Mouse (Mus musculus) intestine, embryonic 14.5 days (tissue): ENCODE measurements at regions not wholly inside any gene's neighbourhood (a gene's known extent, or its start where the extent isn't known, plus 50 kb on each side); places are given as distances from the start of the nearest gene placed in this dataset.

ENCODE experiments used
- ATAC-seq: fragments of 200-750 bp; cut with Nextera tagmentation; replicated peaks from 2 replicates; pipeline ENCODE4 v1.8.0; 2017; ENCODE audit warnings: low read depth, moderate number of reproducible peaks, moderate TSS enrichment, moderate library complexity; ENCODE audit not compliant: low FRiP score, low TSS enrichment
- DNase-seq: peaks from one replicate; pipeline ENCODE4 v3.0.0-alpha.2; 2018; ENCODE audit warnings: low spot score
- H3K27ac ChIP-seq: fragments of 300-500 bp; sonication (generic); 2 replicates; pipeline ENCODE4 v1.5.1; 2014; ENCODE audit warnings: low read depth, mild to moderate bottlenecking, control low read depth
- H3K27me3 ChIP-seq: fragments of 300-500 bp; sonication (generic); replicated peaks from 2 replicates; pipeline ENCODE4 v1.6.1; 2014; ENCODE audit warnings: low read length, control low read depth; ENCODE audit not compliant: control insufficient read depth, insufficient read depth
- H3K36me3 ChIP-seq: fragments of 300-500 bp; sonication (generic); 2 replicates; pipeline ENCODE4 v1.6.1; 2014; ENCODE audit warnings: low read length, control low read depth; ENCODE audit not compliant: control insufficient read depth, insufficient read depth
- H3K4me1 ChIP-seq: fragments of 300-500 bp; sonication (generic); replicated peaks from 2 replicates; pipeline ENCODE4 v1.6.1; 2014; ENCODE audit warnings: low read length, control low read depth, mixed read lengths; ENCODE audit not compliant: control insufficient read depth, insufficient read depth
- H3K4me2 ChIP-seq: fragments of 300-500 bp; sonication (generic); 2 replicates; pipeline ENCODE4 v1.6.1; 2014; ENCODE audit warnings: low read length
- H3K4me3 ChIP-seq: fragments of 300-500 bp; sonication (generic); 2 replicates; pipeline ENCODE4 v1.5.1; 2014; ENCODE audit warnings: low read depth, low read length, control low read depth, mixed read lengths
- H3K9ac ChIP-seq: fragments of 300-500 bp; sonication (generic); 2 replicates; pipeline ENCODE4 v1.6.1; 2014; ENCODE audit warnings: mild to moderate bottlenecking, low read length
- H3K9me3 ChIP-seq: fragments of 300-500 bp; sonication (generic); 2 replicates; pipeline ENCODE4 v1.6.1; 2016; ENCODE audit warnings: low read length, control low read depth; ENCODE audit not compliant: control insufficient read depth
- WGBS: fragments of 180-500 bp; shearing (Covaris S2); extraction: QIAGEN DNeasy Blood & Tissue Kit; methylation state at CpG from one replicate; pipeline ENCODE4 v1.1.7; 2014; 5-methylcytosine and 5-hydroxymethylcytosine counted together

DNA sequence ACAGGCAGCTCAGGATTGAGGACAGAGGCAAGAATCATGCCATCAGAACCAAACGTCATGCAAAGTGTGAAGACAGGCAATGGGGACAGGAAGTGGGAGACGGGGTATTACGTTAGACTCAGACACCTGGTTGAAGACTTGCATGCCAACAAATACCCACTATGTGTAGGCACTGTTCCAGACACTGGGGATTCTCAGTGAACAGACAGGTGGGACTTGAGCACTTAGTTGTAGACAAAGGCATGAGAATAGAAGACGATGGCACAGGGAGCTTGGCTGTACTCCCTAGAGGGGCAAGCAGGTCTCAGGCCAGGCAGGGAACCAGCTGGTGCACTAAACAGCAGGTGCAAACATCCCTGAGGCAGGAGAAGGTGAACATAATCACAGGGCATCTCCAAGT is 242.3 kb downstream of the Cbln1 start:
- 76% methylated on average over 4 of the region's 4 CpGs for WGBS
- Histone ChIP-seq H3K4me1 (peaks cover under 1% of the 10 kb centered on the region; the same call in 1 of the 2 replicates), H3K9ac (no peak overlapping the region), H3K27ac (no peak overlapping the region), H3K4me3 (no peak overlapping the region), H3K9me3 (no peaks in the 10 kb centered on the region), H3K4me2 (no peak overlapping the region), H3K27me3 (no peaks in the 10 kb centered on the region), H3K36me3 (no peaks in the 10 kb centered on the region)
- no peak for DNase-seq
- ATAC-seq: no peak

DNA sequence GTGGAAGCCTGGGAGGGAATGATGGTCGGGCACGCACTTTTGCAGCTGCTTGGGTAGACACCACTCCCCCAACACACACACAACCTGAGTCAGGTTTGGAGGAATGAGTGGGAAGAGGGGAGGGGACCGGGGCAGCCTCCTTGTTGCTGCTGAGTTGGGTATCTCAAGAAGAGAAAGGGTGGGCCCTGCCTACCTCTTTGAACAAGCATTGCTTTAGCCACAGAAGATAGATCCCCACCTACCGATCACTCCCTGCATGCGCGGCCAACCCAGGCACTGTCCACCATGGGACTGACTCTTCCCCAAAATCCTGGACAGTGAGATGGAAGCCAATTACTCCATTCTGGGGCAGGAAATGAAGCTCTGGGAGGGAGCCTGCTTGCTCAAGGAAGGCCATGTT is 243.2 kb downstream of the Cbln1 start:
- Histone ChIP-seq H3K36me3 (no peaks in the 10 kb centered on the region), H3K4me3 (no peak overlapping the region), H3K4me2 (no peak overlapping the region), H3K9ac (no peak overlapping the region), H3K9me3 (no peaks in the 10 kb centered on the region), H3K27me3 (no peaks in the 10 kb centered on the region), H3K4me1 (no peaks in the 10 kb centered on the region; the same call in 1 of the 2 replicates), H3K27ac (no peak overlapping the region)
- DNase-seq (no peak), ATAC-seq (no peak)
- WGBS: 91% methylated on average over 6 of the region's 6 CpGs

DNA sequence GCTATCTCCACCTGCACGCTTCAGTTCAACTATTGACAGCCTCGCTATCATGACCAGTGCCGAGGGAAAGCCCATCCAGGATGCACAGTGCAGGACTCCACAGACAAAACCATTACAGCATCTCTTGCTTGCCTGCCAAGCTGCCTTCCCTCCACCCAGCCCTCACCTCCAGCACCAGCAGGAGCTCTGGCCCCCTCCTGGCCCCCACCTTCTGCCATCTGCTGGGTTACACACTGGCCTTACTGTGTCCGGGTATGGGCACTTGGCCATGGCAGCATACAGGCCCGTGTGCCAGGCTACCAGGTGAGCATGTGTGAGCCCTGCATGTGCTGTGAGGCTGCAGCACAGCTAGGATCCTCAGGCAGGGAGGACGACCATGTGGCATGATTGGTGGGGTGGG is 243.6 kb downstream of the Cbln1 start:
- Histone ChIP-seq H3K9me3 (no peaks in the 10 kb centered on the region), H3K36me3 (no peaks in the 10 kb centered on the region), H3K27me3 (no peaks in the 10 kb centered on the region), H3K4me1 (no peaks in the 10 kb centered on the region; the same call in 1 of the 2 replicates), H3K4me2 (no peak overlapping the region), H3K9ac (no peak overlapping the region), H3K27ac (no peak overlapping the region), H3K4me3 (no peak overlapping the region)
- no peak for DNase-seq
- no peak for ATAC-seq
- 91% methylated on average over 6 of the region's 6 CpGs for WGBS

- no peak overlapping the region for H3K27ac ChIP-seq
Measured at GRCm38 (mm10) chr8:87225504-87226425, 246.6 kb downstream of the Cbln1 start.

GRCm38 (mm10) chr8:87220581-87220980 is 251.8 kb downstream of the Cbln1 start:
- no peak overlapping the region for H3K27ac ChIP-seq
- 78% methylated on average over 6 of the region's 6 CpGs for WGBS
- no peak overlapping the region for H3K4me3 ChIP-seq
- DNase-seq (no peak), ATAC-seq (no peak)
- H3K27me3 ChIP-seq: peaks cover 7% of the 10 kb centered on the region; the same call in 1 of the 2 replicates
- H3K9ac ChIP-seq: no peak overlapping the region
- H3K9me3 ChIP-seq: no peaks in the 10 kb centered on the region
- no peaks in the 10 kb centered on the region for H3K4me1 ChIP-seq
- H3K36me3 ChIP-seq: no peaks in the 10 kb centered on the region
- no peak overlapping the region for H3K4me2 ChIP-seq

More at GRCm38 (mm10) chr8:87225504-87226425, 246.6 kb downstream of the Cbln1 start:
- Histone ChIP-seq H3K9ac (no peak overlapping the region), H3K4me3 (no peak overlapping the region), H3K36me3 (no peaks in the 10 kb centered on the region), H3K4me1 (no peaks in the 10 kb centered on the region), H3K27me3 (no peaks in the 10 kb centered on the region), H3K9me3 (no peaks in the 10 kb centered on the region), H3K4me2 (no peak overlapping the region)
- DNase-seq (no peak), ATAC-seq (no peak)
- 77% methylated on average over 11 of the region's 11 CpGs for WGBS

DNA sequence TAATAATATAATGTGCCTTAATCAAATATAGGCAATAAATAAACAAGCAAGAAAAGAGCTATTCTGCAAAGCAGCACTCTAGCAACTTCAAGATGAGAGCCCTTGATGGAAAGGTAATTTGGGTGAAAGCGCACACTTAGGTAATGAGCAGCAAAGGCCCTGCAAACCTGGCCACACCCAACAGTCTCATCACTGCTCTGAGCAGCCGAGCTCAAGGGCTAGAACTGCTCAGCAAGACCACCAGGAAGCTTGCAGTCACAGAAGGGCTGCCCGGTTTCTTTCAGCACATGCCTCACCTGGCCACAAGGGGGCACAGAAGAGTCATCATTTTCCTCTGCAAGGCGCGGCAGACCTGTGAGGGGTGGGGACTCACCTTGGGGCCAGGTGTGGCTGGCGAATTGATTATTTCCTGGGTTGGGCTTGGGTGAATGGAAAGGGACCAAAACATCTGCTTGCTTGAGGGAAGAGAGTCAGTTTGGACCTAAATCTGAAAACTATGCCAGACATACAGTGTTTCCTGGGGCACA is 253.4 kb downstream of the Cbln1 start:
- ATAC-seq: no peak
- DNase-seq: peak; percentile 83
- Histone ChIP-seq H3K9ac (no peak overlapping the region), H3K27ac (no peak overlapping the region), H3K4me3 (no peak overlapping the region), H3K4me2 (no peak overlapping the region), H3K4me1 (no peaks in the 10 kb centered on the region), H3K27me3 (peaks cover 7% of the 10 kb centered on the region; the same call in 1 of the 2 replicates), H3K36me3 (no peaks in the 10 kb centered on the region), H3K9me3 (no peaks in the 10 kb centered on the region)
- WGBS: 18% methylated on average over 6 of the region's 6 CpGs

- Histone ChIP-seq H3K9me3 (no peaks in the 10 kb centered on the region), H3K9ac (no peak overlapping the region), H3K4me3 (no peak overlapping the region), H3K4me1 (no peaks in the 10 kb centered on the region), H3K27me3 (peaks cover 7% of the 10 kb centered on the region; the same call in 1 of the 2 replicates), H3K4me2 (no peak overlapping the region), H3K27ac (no peak overlapping the region), H3K36me3 (no peaks in the 10 kb centered on the region)
- no peak for DNase-seq
- 82% methylated on average over 10 of the region's 10 CpGs for WGBS
- ATAC-seq: no peak
Measured at GRCm38 (mm10) chr8:87214962-87215361, 257.4 kb downstream of the Cbln1 start.

DNA sequence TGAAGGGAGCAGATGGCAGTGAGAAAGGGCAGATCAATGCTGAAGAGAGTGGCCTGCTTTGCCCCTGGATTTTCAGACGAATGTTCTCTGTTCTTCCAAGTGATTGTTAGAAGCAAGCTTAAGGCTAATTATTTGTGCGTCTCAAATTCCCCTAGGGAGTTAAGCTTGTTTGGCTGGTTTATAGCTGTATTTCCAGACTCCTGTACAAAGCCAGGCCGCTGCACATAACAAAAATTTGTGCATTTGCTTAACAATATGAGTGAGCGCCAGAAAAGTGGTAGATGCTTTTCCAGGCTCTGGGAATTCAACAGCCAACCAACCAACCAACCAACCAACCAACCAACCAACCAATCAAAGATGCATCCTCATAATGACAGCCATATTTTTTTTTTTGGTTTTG is 261.9 kb downstream of the Cbln1 start:
- 52% methylated on average over 4 of the region's 4 CpGs for WGBS
- ATAC-seq: no peak
- Histone ChIP-seq H3K27me3 (no peaks in the 10 kb centered on the region), H3K9me3 (no peaks in the 10 kb centered on the region), H3K4me3 (no peak overlapping the region), H3K9ac (no peak overlapping the region), H3K4me2 (no peak overlapping the region), H3K4me1 (no peaks in the 10 kb centered on the region), H3K36me3 (no peaks in the 10 kb centered on the region), H3K27ac (no peak overlapping the region)
- DNase-seq: no peak
